14 mouse cellular contexts compared by ENCODE assay signal in genomic region chr6:90588113-90588512, GRCm38 (mm10).
"Had no signal": no experiment of that assay in that cellular context is flagged by ENCODE, and none has a peak within 500 bp of the region (broad histone marks: within the 10 kb centered on the region; RNA-seq: fewer than 3 reads in every experiment).

No protein-coding gene starts in this region.

- H3K9ac ChIP-seq: limb, embryonic 15.5 days; liver, embryonic 12.5 days; lung, embryonic 14.5 days; neural tube, embryonic 15.5 days; stomach, embryonic 15.5 days had no signal

- H3K27ac ChIP-seq: limb, embryonic 15.5 days; liver, embryonic 12.5 days; midbrain, embryonic 10.5 days; neural tube, embryonic 15.5 days; stomach, embryonic 15.5 days had no signal

- ATAC-seq: liver, embryonic 12.5 days had no signal

- H3K4me1 ChIP-seq: limb, embryonic 15.5 days; liver, embryonic 12.5 days; midbrain, embryonic 10.5 days; neural tube, embryonic 15.5 days; stomach, embryonic 15.5 days had no signal

- H3K9me3 ChIP-seq: limb, embryonic 15.5 days; liver, embryonic 12.5 days; midbrain, embryonic 10.5 days; neural tube, embryonic 15.5 days; stomach, embryonic 15.5 days had no signal

- DNase-seq: kidney, adult 2 months; kidney, postnatal 36 days; layer of hippocampus, adult 9-11 months; layer of hippocampus, postnatal 36 days; lung, embryonic 14.5 days; lung, postnatal 4 days; midbrain, embryonic 14.5 days; thymus, postnatal 4 days had no signal

- H3K4me3 ChIP-seq: limb, embryonic 15.5 days; liver, embryonic 12.5 days; midbrain, embryonic 10.5 days; myocyte; neural tube, embryonic 15.5 days; stomach, embryonic 15.5 days had no signal

- H3K36me3 ChIP-seq: limb, embryonic 15.5 days; liver, embryonic 12.5 days; midbrain, embryonic 10.5 days; neural tube, embryonic 15.5 days; stomach, embryonic 15.5 days had no signal

- H3K4me2 ChIP-seq: limb, embryonic 15.5 days; liver, embryonic 12.5 days; lung, embryonic 14.5 days; neural tube, embryonic 15.5 days; stomach, embryonic 15.5 days had no signal

- H3K27me3 ChIP-seq: limb, embryonic 15.5 days; neural tube, embryonic 15.5 days; stomach, embryonic 15.5 days had no signal
